Mouse (Mus musculus) heart, adult 8-10 months (tissue): ENCODE measurements around the gene Myo1g. TPM values are rescaled to one million over a fixed set of nuclear protein-coding genes. Genes with fewer than 3 reads are reported as not detected.

Experiments used
- DNase-seq: peaks from one replicate; pipeline ENCODE4 v3.0.0; 2022; ENCODE audit warnings: low spot score
- total RNA-seq, 4 experiments: library from RNA; stranded (reverse); gene quantifications; 2 replicates each; pipeline ENCODE4 v1.2.4; 2022

The Myo1g gene
- total RNA-seq, 4 experiments from 2014 or later = 0.73 to 2.3 (median 1.2) TPM

DNA sequence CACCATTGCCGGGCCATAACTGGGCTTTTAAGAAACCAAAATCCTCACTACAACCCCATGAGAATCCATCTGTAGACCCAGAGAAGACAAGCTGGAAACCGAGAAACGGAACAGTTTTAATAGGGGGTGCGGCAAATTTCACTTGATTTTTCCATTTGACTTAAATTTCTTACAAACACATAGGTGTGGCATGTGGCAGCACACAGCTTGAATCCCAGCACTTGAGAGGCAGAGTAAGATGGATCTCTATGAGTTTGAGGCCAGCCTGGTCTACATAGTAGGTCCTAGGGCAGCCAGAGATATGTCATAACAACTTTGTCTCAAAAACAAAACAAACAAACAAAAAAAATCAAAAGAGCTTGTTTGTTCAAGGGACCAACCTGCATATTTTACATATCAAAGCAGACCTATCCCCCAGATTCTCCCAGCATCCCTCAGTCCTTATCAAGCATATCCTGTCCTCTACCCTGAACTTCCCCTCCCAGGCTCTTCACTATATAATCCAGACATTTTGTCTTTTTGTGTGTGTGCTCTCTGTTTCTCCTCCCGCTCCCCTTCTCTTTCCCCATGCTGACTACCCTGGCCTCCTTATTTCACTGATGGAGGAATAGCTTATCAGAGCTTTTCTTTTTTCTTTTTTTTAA, 32.6 kb downstream of the Myo1g start:
- no peak for DNase-seq

DNA sequence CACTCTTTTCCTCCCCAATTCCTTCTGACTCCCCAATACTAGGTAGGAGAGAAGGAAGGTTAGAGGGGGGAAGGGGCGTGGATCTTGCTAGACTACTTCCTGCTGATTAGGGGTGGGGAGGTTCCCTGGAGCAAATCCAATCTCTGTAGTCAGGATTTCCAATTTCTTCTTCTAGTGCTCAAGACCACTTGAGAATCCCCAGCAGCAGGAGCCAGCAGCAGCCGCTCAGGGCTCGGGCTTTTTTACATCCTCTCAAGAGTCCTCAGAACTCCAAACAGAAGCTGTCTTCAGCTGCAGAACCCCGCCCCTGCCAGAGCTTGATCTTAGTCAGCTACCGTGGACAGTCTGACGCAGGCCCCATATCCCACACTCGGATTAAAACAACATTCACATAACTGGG, 33.3 kb downstream of the Myo1g start:
- DNase-seq = no peak

DNA sequence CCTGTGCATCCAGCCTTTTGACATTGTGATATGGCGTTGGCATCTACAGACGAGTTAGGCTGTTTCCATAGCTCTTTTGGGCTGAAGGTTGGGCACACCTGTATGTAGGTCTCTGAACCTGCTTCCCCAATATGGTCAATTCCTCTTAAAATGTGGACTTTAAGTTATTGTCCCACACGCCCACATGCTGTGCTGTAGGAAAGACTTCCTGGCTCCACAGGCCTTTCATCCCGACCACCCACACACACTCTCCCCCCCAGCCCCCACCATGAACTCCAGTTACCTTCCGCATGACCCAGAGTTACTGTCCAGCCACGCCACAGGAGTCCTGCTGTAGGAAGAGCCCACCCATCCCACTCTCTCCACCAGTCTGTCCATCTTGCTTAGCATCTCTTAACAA, 33.8 kb downstream of the Myo1g start:
- no peak for DNase-seq

DNA sequence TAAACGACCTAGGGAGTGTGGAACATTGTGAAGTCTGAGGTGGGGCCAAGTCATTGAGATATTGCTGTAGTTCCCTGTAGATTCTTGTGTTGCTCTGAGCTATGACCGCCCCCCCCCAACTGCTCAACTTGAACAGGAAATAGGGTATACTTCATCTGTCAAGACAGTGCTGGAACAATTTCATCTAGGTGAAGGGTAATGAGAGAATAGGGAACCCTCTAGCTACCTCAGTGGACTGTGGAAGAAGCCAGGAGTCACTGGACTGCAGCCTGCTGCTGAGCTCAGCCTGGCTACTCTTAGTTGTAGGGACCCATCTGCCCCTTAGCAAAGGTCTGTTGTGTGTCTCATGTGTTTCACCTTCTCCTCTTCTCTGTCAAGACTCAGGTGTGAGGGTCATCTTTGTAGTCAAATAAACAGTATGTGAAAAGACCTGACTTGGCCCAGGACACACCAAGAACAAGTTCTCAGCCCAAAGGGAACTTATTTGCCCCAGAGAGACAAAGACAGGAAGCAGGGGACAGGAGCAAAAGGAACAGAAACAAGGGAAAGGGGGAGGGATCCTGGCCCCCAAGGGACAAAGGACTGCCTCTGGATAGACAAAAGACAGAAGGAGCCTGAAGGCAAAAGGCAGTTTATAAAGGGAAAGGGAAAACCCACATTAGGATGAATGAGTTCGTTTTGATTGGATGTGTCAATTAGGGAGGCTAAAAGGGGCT, 36.4 kb downstream of the Myo1g start:
- DNase-seq = no peak

DNA sequence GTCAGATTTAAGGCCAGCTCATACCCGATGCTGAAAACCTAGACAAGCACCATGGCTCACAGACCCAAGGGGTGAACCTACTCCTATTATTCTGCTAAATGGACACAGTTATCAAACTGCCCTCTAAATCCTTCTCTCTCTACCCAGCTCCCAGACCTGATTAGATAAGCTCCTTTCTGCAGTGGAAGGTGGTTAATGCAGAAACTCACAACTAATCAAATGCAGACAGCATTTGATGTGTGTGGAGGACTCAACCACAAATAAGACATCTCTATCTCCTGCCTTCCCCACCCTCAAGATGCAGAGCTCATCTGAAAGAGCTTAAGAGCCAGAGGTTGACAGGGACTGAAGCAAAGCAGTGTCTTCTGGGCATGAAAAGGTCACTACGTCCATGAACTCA, 37.7 kb downstream of the Myo1g start:
- no peak for DNase-seq

DNA sequence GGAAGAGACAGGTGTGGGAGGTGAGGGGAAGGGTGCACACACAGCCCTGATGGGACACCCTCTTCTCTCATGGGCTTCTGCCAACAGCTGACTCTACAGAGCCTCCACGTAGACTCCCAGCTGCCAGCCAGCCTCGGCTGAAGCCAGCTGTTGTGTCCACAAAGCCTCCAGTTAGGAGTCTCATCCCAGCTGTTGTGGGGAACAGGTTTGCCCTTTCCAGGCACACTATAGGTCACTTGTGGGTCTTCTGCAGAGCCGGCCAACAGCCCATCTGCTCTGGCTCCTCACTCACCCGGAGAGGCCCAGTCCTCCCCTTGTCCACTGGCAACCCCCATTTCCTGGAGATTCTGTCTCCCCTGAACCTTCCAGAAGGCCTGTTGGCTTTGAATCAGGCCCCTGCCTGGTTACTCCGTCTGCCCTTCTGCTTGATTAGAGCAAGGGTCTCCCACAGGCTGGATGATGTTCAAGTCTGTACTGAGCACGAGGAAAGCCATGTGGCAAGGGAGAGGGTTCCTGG, 39.0 kb downstream of the Myo1g start:
- DNase-seq = no peak

DNA sequence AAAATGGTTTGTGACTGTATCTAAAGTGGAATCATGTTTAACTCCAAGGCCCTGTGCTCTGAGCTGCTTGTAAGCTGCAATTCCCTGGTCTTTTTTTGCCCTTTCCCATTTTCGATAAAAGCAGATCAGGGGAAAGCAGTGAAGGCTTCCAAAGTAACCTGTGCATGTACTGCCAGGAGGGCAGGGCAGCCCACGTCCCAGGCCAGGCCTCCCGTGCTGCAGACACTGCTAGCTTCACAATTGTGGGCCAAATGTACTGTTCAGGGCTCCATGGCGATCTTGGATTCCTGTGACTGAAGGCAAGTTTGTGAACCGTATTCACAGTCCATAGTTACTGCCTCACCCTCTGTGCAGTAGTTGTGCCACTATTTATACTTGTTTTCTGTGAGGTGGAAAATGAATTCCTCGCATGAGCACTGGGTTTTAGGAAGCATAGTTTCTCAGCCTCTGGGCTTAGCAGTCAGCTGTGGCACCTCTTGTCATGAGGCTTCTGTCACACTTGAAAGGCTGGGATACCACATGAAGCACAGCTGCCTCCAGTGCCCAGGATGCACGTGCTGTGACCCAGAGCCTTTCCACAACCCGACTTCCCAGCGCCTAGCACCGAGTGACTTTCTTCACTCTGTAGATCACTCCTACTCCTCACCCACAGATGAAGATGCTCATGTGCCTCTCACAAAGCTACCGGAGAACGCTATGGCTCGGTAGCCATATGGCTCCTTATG, 39.9 kb downstream of the Myo1g start:
- no peak for DNase-seq

DNA sequence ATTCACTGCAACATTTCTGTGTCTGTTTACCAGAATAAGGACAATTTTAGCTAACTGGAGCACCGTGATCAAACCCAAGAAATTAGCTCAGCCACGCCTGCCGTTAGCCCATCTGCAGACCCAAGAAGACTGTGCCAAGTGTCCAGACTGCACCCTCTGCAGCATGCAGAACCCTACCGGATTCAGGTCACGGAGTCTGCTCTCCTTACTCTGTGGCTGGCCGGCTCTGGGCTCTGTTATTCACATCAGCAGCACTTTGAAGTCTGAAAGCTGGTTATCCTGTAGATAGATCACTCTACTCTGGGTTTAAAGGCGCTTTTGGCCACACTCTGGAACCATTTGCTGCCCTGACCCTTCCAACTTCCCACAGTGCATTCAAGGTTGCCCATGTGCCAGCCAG, 40.6 kb downstream of the Myo1g start:
- DNase-seq = no peak

DNA sequence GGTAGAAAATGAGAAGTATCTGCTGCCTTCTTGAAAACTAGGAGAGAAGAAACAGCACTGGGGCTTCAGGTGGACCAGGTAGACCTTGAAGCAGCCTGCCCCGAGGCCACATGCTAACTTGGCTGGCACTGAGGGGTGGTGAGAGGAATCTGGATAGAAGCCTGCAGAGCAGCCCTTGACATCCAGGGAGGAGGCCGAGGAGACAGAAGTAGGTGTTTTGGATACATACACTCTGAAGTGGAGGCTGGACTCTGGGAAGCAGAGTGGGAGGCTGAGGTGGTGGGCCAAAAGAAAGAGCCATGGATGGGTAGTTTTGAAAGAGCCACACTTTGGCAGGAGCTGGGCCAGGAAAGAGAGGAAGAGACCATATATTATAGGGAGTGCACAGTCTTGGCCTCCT, 41.5 kb downstream of the Myo1g start:
- DNase-seq = no peak

DNA sequence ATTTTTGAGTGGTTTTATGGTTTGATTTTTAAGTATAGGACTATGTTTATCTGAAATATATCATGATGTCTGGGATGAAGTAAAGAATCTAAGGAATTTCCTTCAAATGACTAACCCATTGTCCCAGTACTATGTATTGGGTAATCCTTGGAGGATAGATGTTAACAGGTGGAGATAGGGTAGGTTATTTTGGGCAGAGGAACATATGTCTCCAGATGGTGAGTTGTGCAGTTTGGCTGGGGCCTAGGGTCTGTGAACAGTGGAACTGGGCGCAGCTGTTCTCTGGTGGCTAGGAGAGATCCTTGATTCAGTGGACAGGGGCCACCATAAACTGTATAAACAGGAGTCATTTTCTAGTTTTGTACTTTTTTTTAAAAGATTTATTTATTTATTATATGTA, 43.4 kb downstream of the Myo1g start:
- no peak for DNase-seq

DNA sequence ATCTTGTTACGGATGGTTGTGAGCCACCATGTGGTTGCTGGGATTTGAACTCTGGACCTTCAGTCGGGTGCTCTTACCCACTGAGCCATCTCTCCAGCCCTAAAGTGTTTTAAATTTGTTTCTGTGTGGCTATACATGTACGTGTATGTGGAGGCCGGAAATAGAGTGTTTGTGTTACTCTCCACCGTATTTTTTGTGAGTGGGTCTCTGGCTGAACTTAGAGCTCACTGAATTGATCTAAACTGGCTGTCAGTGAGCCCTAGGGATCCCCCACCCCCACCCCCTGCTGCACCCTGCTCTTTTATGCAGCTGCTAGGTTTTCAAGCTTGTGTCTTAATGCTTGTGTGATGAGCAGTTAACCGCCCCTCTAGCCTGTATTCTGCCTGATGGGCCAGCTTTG, 43.9 kb downstream of the Myo1g start:
- DNase-seq = no peak

DNA sequence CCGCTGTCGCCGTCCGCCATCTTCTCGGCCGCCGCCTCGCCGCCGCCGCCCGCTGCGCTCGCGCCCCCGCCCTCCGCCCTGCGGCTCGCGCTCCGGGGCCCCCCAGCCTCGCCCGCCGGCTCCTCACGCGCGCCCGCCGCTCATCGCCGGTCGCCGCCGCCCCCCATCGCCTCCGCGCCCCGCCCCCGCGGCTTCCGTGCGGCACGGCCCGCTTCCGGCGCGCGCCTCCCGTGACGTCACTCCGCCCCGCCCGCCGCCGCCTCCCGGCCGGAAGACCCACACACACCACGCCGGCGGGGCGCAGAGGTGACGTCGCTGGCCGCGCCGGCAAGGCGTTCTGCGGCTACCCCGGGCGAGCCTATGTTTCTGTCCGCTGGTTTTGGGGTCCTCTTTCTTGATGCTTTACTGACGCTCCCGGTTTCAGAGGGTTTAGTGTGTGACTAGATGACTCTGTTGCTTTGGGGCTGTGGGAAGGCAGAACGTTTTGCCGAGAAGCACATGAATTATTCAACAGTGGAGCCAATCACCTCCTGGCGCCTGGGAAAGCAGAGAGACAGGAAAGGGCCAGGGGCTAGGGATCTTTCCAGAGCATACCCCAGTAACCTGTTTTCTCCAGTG, 44.8 kb downstream of the Myo1g start, which contains the start of gene Purb:
Purb (minus strand) TSS at position 51 of the 618 bp plus-strand sequence.
- DNase-seq = peak; percentile 83

DNA sequence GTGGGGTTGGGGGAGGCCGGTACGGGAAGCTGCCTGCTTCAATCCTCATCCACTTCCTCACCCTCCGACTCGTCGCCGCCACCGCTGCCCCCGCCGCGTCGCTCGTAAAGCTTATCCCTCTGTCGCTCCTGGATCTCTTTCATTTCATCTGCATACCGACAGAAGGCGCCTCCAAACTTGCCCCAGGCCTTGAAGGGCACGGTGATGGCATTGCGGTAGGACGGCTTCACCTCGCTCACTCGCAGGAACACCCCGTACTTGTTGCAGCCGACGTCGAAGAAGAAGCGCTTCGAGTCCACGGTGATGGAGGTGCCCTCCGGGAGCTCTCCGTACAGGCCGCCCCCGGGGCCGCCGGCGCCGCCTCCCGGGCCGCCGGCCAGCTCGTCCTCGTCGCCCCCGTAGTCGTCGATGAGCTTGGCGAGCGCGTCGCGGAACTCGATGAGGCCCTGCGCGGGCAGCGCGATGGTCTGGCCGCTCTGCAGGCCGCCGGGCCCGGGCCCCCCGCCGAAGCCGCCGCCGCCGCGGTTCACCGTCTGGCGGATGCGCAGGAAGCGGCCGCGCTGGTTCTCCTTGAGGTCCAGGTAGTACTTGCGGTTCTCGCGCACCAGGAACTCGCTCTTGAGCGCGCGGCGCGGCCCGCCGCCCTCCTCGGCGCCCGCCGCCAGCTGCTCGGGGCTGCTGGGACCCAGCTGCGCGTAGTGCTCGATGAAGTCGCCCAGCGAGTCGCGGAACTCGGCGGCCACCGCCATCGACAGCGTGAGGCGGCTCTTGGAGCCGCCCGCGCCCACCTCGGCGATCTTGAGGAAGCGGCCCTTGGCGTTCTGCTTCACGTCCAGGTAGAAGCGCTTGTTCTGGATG, 45.7 kb downstream of the Myo1g start:
- DNase-seq = peak; percentile 21

DNA sequence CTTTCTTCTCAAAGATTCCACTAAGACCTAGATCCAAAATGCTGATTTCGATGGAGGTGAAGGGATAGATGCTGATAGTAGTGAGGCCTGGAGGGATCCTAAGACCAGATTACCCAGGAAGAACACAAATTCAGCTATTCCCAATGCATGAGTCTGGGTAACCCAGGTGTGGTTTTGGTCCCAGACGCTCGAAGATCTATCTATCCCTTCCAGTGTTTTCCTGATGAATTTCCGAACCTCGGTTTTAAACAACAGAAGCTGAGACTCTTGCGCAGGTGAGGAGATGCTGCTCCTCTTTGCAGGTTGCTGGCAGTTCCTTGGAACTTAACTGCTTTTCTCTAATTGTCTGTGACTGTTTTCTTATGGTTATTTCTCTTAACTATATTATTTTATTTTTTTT, 46.4 kb downstream of the Myo1g start:
- DNase-seq = no peak

DNA sequence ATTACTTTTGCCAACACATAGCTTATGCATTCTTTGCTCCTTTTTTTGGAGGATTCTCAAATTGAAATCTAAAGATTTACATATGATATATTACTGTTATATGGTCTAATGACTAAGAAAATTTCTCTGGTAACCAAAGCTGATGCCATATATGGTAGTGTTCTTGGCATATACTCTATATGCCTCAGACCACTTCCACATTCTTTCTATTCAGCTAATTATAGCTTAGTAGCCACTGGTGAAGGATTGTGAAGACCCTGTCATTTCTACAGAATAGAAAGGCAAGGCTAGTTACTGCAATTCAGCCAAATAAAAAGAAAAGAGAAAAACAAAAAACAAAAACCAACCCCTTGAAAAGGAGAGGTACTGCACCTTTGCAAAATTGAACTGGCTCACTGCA, 48.7 kb downstream of the Myo1g start:
- DNase-seq = no peak

DNA sequence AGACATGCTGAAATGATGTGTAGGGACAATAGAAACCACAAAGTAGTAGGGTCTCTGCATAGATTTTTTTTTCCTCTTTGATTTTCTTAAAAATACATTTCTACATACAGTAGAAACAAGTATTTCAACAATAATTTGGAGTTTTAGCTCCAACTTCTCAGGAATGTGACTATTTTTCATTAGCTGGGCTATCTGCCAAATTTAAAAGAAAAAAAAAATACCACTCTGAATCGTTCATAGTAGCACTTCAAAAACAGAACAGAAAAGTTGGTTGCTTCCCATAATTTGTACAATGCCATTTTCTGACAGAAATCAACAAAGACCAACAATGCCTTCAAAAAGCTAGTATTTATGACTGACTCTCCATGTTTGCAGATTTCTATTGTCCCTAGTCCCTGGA, 49.3 kb downstream of the Myo1g start:
- no peak for DNase-seq

DNA sequence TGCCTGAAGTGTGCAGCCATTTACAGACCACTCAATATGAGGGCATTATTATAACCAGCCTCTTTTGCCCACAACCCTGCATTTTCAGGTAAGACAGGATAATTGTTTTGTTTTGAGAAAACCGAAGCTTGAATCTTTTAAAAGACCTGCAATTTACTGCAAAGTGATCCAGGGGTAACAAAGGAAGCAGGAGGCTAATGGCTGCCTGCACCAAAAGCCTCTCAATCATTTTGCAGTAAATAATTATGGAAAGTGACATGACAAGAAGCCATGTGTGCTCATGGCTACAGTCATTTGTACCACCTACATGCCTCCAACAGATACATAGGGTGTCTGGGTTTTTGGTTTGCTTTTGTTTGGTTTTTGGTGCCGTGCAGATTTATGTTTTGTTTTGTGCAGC, 49.7 kb downstream of the Myo1g start:
- DNase-seq = no peak

DNA sequence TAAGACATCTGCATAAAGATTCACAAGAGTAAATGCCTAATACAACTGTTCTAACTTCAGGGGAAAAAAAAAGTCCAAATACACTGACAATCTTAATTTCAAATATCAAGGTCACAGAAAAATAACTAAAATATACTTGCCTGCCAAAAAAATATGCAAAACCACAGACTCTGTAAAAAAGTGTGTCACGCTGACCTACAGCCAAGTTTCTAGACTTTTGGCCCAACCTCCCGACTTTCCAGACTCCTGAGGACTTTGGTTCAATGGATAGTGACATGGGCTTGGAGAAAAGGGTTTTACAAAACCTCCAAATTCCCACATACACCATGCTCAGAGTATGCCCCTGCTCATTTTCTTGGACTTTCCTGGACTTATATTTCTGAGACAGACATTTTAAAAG, 52.2 kb downstream of the Myo1g start:
- no peak for DNase-seq

DNA sequence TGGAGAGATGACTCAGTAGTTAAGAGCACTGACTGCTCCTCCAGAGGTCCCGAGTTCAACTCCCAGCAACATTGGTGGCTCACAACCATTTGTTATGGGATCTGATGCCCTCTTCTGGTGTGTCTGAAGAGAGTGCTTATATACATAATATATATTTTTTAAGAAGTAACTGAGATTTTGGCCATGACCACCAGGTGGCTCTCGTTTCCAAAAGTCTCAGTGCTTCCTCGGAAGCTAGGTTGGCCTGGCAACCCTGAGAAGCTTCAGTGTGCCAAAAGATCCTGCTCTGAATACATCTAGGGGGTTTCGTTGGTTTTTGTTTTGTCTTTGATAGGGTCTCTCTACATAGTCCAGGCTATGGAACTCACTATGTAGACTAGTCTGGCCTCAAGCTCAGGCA, 55.6 kb downstream of the Myo1g start:
- DNase-seq = peak; percentile 55

DNA sequence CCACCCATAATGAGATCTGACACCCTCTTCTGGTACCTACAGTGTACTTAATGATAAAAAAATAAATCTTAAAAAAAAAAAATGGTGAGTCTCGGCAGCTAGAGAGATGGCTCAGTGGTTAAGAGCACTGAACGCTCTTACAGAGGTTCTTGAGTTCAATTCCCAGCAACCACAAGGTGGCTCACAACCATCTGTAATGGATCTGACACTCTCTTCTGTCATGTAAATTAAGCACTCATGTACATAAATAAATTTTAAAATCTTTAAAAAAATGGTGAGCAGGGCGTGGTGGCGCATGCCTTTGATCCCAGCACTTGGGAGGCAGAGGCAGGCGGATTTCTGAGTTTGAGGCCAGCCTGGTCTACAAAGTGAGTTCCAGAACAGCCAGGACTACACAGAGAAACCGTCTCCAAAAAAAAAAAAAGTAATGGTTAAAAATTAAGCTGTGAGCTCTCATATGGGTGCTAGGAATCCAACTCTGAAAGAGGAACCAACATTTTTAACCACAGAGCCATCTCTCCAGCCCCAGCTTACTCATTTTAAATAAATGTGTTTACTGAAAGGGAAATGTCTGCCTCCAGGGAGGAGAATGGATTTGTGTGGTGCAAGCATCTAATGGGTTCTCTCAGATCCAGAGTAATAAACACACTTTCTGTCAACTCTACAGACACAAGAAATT, 57.5 kb downstream of the Myo1g start:
- DNase-seq = no peak
